Mouse (Mus musculus) granulocyte monocyte progenitor cell, adult 5-6 weeks (primary cell): ENCODE measurements at regions not wholly inside any gene's neighbourhood (a gene's known extent, or its start where the extent isn't known, plus 50 kb on each side); places are given as distances from the start of the nearest gene placed in this dataset.

ENCODE experiments used
- ATAC-seq: replicated peaks from 2 replicates; pipeline ENCODE4 v1.8.0; 2016; ENCODE audit warnings: mild to moderate bottlenecking, moderate TSS enrichment, inconsistent platforms; ENCODE audit not compliant: poor library complexity, severe bottlenecking

- ATAC-seq = no peak
Measured at GRCm38 (mm10) chr14:25108701-25109290, 350.2 kb upstream of the Zmiz1 start.

DNA sequence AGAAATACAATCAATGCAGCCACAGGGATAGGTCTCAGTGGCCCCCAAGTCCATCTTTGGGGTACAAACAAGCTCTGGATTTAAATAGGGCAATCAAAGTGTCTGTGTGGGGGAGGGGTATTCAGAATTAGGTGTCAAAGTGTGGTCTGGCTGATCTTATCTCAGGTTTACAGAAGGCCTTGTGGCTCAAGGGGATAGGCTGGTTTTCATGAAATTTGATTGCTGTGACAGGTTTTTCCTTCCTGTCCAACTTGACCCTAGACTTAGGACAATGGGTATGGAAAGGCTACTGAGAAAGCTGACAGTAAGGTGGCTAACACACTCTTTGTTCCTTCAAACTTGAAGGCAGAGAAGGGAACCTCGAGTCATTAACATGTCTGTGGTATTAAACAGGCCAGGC is 349.3 kb upstream of the Zmiz1 start:
- no peak for ATAC-seq

- ATAC-seq = 0 out of 2 replicates have a peak, but pooled peaks have one; percentile 24
Measured at GRCm38 (mm10) chr14:25112832-25113231, 346.2 kb upstream of the Zmiz1 start.

DNA sequence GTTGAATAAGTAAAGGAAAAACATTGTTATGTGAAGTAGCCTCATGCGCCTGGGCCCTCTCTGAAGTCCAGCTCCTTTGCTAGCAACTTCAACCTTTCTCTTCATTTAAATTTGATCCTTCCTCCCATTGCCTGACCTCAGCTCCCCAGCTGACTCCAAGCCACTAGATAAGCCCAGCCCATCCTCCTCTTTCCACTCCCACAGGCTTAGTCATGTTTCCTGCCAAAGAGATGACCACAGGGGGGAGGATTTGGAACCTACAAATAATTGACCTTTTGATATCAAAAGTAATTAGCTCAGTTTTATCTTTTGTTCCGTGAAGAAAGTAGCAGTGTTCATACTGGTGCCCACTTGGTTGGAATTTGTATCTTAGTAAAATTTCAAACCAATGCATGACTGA is 345.7 kb upstream of the Zmiz1 start:
- ATAC-seq = no peak

- ATAC-seq = peak; percentile 57
Measured at GRCm38 (mm10) chr14:25116424-25116823, 342.6 kb upstream of the Zmiz1 start.

DNA sequence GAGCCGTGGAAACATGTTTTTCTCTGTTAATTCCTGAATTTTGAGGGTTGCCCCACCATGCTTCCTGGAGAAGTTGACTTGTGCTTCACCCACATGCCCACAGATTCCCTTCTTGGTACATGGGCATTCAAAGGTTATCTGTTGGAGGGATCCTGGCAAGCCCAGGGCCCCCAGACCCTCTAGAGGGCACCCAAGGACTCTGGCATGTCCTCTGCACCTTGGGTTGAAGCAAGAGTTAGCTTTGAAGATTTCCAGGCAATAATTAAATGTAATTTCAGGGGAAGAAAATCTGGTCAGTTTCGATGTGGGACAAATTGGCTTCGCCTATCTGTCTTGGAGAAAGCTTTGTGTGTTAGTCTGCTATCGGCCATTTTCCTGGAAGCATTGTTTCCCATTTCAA is 339.0 kb upstream of the Zmiz1 start:
- no peak for ATAC-seq

DNA sequence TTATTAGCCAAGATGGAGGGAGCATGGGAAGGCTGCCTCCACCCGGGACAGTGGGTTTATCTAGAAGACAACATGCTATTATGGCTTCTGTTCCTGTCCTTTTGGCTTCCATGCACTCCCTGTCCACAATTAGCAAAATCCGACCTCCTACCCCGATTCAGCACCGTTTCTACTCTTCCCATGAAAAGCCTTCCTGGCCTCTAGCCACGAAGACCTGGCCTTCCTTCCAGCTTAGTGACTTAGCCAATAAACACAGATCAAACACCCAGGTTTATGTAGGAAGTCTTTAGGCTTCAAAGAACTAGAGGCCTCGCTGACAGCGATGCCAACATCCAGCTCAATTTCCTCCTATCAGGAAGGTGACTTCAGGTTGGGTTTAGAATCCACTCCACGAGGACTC is 338.5 kb upstream of the Zmiz1 start:
- ATAC-seq = no peak

DNA sequence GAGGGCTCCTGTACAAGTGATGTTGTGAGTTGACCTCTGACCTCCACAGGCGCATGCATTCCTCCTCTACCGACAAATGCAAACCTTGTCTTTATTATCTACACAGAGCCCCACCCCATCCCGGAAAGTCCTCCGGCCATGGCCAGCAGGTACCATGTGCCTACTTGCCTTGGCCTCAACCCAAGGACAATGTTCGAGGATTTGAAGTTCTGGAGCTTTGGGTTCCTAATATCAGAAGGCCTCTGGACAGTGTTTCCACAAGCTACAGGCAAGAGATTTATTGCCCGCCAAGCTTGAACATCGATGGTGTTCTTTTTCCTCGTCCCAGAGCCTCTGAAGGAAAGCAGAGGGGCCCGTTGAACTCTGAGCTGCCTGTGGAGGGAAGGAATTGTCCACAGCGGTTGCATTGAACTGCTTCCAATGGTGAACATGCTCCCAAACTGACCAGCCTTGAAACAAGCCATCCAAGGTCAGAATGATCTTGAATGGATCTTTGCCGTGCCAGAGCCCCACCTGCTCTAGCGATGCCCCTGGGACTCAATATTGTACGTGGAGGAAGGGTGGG is 335.9 kb upstream of the Zmiz1 start:
- no peak for ATAC-seq

GRCm38 (mm10) chr14:25123541-25124337 is 335.2 kb upstream of the Zmiz1 start:
- no peak for ATAC-seq

DNA sequence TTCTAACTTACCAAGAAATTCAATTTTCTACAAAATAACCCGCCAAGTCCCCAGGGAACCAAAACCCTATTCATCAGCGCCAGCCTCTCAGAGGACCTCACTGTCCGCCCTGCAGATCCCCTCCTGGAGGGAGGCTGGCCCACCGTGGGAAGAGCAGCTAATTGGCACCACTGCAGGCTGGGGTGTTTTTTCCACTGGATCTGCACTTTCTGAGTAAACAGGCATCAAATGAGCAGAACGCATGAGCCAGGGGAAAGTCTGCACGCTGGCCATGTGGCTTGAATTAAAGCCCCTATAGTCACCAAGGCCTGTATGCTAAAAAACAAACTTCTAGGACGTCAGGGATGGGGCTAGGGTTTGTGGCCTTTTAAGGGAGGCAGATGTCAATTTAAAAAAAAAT is 332.4 kb upstream of the Zmiz1 start:
- ATAC-seq = no peak

DNA sequence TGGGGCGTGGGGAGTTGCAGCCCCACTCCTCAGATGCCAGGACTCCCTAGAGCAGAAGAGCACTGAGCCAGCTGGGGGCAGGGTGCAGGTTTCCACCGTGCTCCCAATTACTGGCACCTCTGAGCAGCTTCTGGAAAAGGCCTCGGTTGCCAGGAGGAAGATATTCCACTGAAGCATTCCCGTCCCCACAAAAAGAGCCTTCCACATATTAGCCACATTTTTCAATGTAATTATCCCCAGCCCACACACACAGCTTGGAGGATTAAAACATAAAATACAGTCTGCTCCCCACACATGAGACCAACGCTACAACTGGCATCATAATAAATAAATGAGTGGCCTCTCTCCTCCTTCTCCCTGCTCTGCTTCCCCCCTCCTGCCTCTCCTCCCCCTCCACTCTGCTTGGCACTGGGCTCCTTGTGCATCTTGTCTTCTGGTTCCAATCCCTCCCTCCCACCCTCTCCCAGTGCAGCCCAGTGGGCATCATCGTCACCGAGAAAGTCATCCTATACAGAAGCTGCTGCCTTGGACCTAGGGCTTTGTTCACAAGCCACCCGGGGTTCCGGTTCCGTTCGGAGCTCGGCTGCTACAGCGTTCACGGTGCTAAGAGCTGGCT is 331.3 kb upstream of the Zmiz1 start:
- ATAC-seq = no peak

- no peak for ATAC-seq
Measured at GRCm38 (mm10) chr14:25128160-25128547, 330.8 kb upstream of the Zmiz1 start.

DNA sequence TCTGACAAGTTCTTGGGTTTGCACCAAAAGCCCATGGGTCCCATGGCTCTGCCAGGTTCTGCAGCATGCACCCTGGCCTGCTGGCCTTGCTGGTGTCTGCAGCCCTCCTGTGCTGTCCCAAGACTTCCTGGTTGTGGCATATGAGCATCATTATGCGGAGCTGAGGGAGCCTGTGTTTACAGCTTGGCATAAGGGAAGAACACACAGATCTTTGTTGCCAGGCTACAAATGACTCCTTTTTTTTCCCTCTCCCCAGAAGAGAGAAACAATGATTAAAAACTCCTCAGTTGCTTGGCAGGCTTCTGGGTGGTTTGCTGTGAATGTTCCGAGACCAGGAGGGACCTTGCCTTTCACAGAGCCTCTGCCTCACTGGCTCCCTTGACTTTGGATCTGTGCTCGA is 323.6 kb upstream of the Zmiz1 start:
- ATAC-seq = no peak

- ATAC-seq = no peak
Measured at GRCm38 (mm10) chr14:25137312-25137711, 321.7 kb upstream of the Zmiz1 start.

DNA sequence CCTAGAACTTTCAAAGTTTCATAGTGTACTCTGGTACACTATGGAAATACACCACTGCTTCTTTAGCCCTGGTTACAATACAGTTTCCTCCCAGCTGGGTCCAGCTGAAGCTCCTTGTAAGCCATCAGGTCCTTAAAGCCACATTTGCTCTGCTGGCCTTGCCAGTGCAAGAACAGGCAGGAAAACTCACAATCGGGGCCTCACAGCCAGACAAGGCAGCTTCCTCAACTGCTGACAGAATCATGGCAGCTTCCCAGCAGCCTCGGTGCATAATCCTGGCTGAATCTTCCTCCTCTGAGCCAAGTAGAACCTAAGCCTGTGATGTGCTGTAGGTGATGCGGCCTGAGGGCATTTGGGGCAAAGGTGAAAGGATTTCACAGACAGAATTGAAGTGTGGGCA is 320.5 kb upstream of the Zmiz1 start:
- ATAC-seq = no peak

GRCm38 (mm10) chr14:25141933-25142332 is 317.1 kb upstream of the Zmiz1 start:
- ATAC-seq = no peak

GRCm38 (mm10) chr14:25143051-25143450 is 315.9 kb upstream of the Zmiz1 start:
- ATAC-seq = no peak

- no peak for ATAC-seq
Measured at GRCm38 (mm10) chr14:25147731-25148130, 311.3 kb upstream of the Zmiz1 start.

DNA sequence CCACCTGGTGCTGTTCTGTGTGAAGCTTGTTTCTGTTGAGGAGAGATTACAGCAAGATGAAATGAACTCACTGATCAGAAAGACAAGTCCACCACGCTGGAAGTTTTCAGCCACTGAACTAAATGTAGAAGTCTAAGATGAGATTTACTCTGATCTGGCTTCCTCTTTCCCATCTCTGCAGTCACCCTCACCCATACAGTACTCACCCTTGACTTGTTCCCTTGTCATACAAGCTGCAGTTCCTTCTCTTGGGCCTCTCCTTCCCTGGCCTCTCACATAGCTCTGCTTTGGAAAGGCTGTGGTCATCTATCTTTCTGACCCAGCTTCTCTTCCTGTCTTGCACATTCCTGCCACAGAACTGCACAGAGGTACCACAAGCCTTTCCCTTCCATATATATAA is 308.0 kb upstream of the Zmiz1 start:
- peak; percentile 58 for ATAC-seq

GRCm38 (mm10) chr14:25151485-25151884 is 307.5 kb upstream of the Zmiz1 start:
- no peak for ATAC-seq

- no peak for ATAC-seq
Measured at GRCm38 (mm10) chr14:25153573-25153972, 305.4 kb upstream of the Zmiz1 start.
